13 mouse cellular contexts compared by ENCODE assay signal in genomic region chr12:108553079-108553478, GRCm38 (mm10). TPM values are rescaled to one million over a fixed set of nuclear protein-coding genes. Genes with fewer than 3 reads are reported as not detected.
DNase-seq lines count a peak whose midpoint lies in the region; ATAC-seq and TF ChIP-seq lines count a peak whose summit lies in the region.
"Had no signal": no experiment of that assay in that cellular context is flagged by ENCODE, and none has a peak within 500 bp of the region (broad histone marks: within the 10 kb centered on the region; RNA-seq: fewer than 3 reads in every experiment).

No protein-coding gene starts in this region.

- H3K27me3 ChIP-seq in lung, embryonic 15.5 days: no peaks in the 10 kb centered on the region
- no peaks in the 10 kb centered on the region for H3K27me3 ChIP-seq in heart, adult 2 months (ENCODE audit: control insufficient read depth, insufficient read depth, low read length)
- peaks cover 34% of the 10 kb centered on the region for H3K27me3 ChIP-seq in liver, postnatal 0 days (ENCODE audit: insufficient read depth, low read length)
- H3K27me3 ChIP-seq: embryonic facial prominence, embryonic 15.5 days had no signal

- WGBS in lung, embryonic 15.5 days: 35% methylated on average over 6 of the region's 6 CpGs
- WGBS in heart, adult 2 months: 20% methylated on average over 6 of the region's 6 CpGs
- WGBS in liver, postnatal 0 days (ENCODE audit: insufficient replicate concordance): 42% methylated on average over 6 of the region's 6 CpGs

- peaks cover 27% of the 10 kb centered on the region for H3K4me1 ChIP-seq in lung, embryonic 15.5 days
- H3K4me1 ChIP-seq in heart, adult 2 months (ENCODE audit: control insufficient read depth, insufficient read depth, low read length): peaks cover 3% of the 10 kb centered on the region
- H3K4me1 ChIP-seq in liver, postnatal 0 days (ENCODE audit: insufficient read depth): peaks cover 4% of the 10 kb centered on the region; the same call in 1 of the 2 replicates

- 0 out of 2 replicates have a peak, but pooled peaks cover 2% of the 10 kb centered on the region for H3K79me2 ChIP-seq in heart, adult 2 months (replicated peaks; ENCODE audit: control insufficient read depth, insufficient read depth, low read length)

- H3K9ac ChIP-seq in lung, embryonic 15.5 days: no peak overlapping the region
- no peak overlapping the region for H3K9ac ChIP-seq in heart, adult 2 months (ENCODE audit: low read depth, low read length)
- H3K9ac ChIP-seq in liver, postnatal 0 days (replicated peaks): no peak overlapping the region
- H3K9ac ChIP-seq: embryonic facial prominence, embryonic 15.5 days; limb, embryonic 12.5 days had no signal

- H3K4me3 ChIP-seq in lung, embryonic 15.5 days: no peak overlapping the region
- no peak overlapping the region for H3K4me3 ChIP-seq in heart, adult 2 months
- H3K4me3 ChIP-seq in liver, postnatal 0 days (ENCODE audit: low read depth, low read length): no peak overlapping the region
- H3K4me3 ChIP-seq: embryonic facial prominence, embryonic 15.5 days had no signal

- no peaks in the 10 kb centered on the region for H3K9me3 ChIP-seq in lung, embryonic 15.5 days
- H3K9me3 ChIP-seq in liver, postnatal 0 days (ENCODE audit: low read length): no peaks in the 10 kb centered on the region
- H3K9me3 ChIP-seq: embryonic facial prominence, embryonic 15.5 days; limb, embryonic 12.5 days had no signal

- no peaks in the 10 kb centered on the region for H3K36me3 ChIP-seq in lung, embryonic 15.5 days
- no peaks in the 10 kb centered on the region; the same call in 1 of the 2 replicates for H3K36me3 ChIP-seq in heart, adult 2 months (ENCODE audit: control insufficient read depth, insufficient read depth, low read length)
- no peaks in the 10 kb centered on the region for H3K36me3 ChIP-seq in liver, postnatal 0 days (replicated peaks; ENCODE audit: insufficient read depth, low read length)
- H3K36me3 ChIP-seq: embryonic facial prominence, embryonic 15.5 days; limb, embryonic 12.5 days had no signal

- TF ChIP-seq EP300 in heart, adult 2 months (IDR thresholded peaks at IDR 0.05; ENCODE audit: insufficient read depth, low read depth, low read length): peak; percentile 75; the same call in 1 of the 2 replicates
- TF ChIP-seq EP300 in liver, postnatal 0 days (IDR thresholded peaks at IDR 0.05; ENCODE audit: low read depth): no peak

- TF ChIP-seq POLR2A in heart, adult 2 months (IDR thresholded peaks at IDR 0.05; ENCODE audit: insufficient read depth, low read depth, low read length): 0 out of 2 replicates have a peak, but pooled peaks have one; percentile 30

- no peak for TF ChIP-seq CTCF in heart, adult 2 months (IDR thresholded peaks at IDR 0.05)
- no peak for TF ChIP-seq CTCF in liver, postnatal 0 days (IDR thresholded peaks at IDR 0.05; ENCODE audit: low read depth)

- peak; percentile 27 to 30 for DNase-seq in cerebellum, postnatal 10 days
- no peak for DNase-seq in cerebellum, adult 18-20 months
- DNase-seq in lung, postnatal 14 days: no peak
- peak; percentile 45 to 61 for DNase-seq in heart, adult 2 months
- peak; percentile 32 for DNase-seq in heart, postnatal 4 days
- no peak for DNase-seq in liver, postnatal 0 days
- no peak for DNase-seq in layer of hippocampus, postnatal 14 days (ENCODE audit: low spot score in 2 of 2)
- DNase-seq: cerebellum, postnatal 36 days; layer of hippocampus, adult 9-11 months had no signal

- peak overlapping the region; percentile 16; the same call in 1 of the 2 replicates for H3K27ac ChIP-seq in lung, embryonic 15.5 days
- H3K27ac ChIP-seq in heart, adult 2 months: peak overlapping the region; percentile 34
- H3K27ac ChIP-seq in liver, postnatal 0 days (ENCODE audit: low read depth): no peak overlapping the region

- ATAC-seq in lung, embryonic 15.5 days (ENCODE audit: borderline replicate concordance, extremely low read depth, low FRiP score, low TSS enrichment): no peak
- no peak for ATAC-seq in liver, postnatal 0 days
- ATAC-seq: intestine, postnatal 0 days had no signal

- intact Hi-C loops in heart, adult 2 months (cut with DNase I): loop anchor here (5.0 to 10.0 kb wide), 2 partner anchors 124 to 332 kb away; no protein-coding TSS in a partner anchor

- no peak overlapping the region for H3K4me2 ChIP-seq in lung, embryonic 15.5 days
- no peak overlapping the region for H3K4me2 ChIP-seq in liver, postnatal 0 days (ENCODE audit: low read depth, low read length)
- H3K4me2 ChIP-seq: embryonic facial prominence, embryonic 15.5 days had no signal

RNA-seq across cellular contexts. Expression of gene Evl, which starts 1.4 kb away (rescaled TPM):
- 55.6 and 57.2 TPM in 2 replicates for polyA plus RNA-seq in lung, embryonic 15.5 days (2015; fragmentation: Nextera tagmentation; extraction: Ambion mirVana)
- 10 to 100 TPM; 36.4 to 40.6 TPM for total RNA-seq in heart, adult 2 months (2021)
- polyA plus RNA-seq in heart, adult 2 months (2012; rRNA removed): 34.8 and 44.0 TPM in 2 replicates
- 100 to 1,000 TPM; 140 to 145 TPM for total RNA-seq in heart, postnatal 4 days (2021)
- polyA plus RNA-seq in liver, postnatal 0 days (2015; fragmentation: Nextera tagmentation; extraction: Ambion mirVana): 14.3 and 16.5 TPM in 2 replicates
- total RNA-seq in layer of hippocampus, postnatal 14 days (2021): 100 to 1,000 TPM; 224 to 240 TPM

Comparison
In these comparisons a context has a peak if more than half of its experiments do, and no peak if none do; other contexts are left out.
1. DNase-seq: peak in cerebellum, postnatal 10 days (2 of 2), heart, adult 2 months (2 of 2) and heart, postnatal 4 days (single experiment); none in cerebellum, adult 18-20 months (0 of 2), lung, postnatal 14 days (single experiment), liver, postnatal 0 days (single experiment) and layer of hippocampus, postnatal 14 days (0 of 2).